Mouse (Mus musculus): ENCODE measurements around the gene S100a8.

S100a8 gene

DNA sequence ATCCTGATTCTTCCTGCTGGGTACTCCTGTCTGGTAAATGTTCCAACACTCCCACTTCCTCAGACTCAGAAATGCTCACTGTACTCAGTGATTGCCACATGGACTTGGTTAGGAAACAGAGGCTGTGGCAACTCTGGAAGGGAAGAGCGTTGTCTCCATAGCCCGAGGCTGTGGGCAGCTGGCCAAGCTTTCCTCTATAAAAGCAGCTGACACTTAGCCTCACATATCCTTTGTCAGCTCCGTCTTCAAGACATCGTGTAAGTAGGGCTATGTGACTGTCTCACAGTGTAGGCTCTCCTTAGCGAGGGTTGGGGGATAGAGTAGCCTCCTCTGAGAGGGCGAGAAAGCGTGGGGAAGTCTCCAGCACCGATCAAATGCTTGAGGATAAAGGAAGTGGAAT lies at the start of gene S100a8:
Gene S100a8, plus strand, starts transcription at position 133 of the 400 bp plus-strand sequence.
- DNase-seq: peak; percentile 16 to 33

DNA sequence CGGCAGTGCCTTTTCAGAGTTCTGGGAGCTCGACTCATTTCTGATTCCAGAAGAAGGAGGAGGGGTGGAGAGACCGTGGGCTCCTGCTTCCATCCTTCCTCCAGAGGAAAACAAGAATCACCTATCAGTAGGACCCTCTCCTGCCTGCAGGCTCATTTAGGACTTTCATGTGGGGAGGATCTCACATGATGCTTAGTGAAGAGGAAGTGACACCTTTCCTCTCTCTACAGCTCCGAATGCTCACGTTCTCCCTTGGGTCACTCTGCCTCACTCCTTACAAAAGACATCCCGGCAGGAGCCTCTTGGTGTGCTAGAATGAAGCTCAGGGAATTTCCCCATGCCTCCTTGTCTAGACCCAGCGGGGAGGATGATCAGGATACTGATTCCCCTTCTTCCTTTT lies 47.2 kb upstream of the S100a8 start:
- no peak for DNase-seq

DNA sequence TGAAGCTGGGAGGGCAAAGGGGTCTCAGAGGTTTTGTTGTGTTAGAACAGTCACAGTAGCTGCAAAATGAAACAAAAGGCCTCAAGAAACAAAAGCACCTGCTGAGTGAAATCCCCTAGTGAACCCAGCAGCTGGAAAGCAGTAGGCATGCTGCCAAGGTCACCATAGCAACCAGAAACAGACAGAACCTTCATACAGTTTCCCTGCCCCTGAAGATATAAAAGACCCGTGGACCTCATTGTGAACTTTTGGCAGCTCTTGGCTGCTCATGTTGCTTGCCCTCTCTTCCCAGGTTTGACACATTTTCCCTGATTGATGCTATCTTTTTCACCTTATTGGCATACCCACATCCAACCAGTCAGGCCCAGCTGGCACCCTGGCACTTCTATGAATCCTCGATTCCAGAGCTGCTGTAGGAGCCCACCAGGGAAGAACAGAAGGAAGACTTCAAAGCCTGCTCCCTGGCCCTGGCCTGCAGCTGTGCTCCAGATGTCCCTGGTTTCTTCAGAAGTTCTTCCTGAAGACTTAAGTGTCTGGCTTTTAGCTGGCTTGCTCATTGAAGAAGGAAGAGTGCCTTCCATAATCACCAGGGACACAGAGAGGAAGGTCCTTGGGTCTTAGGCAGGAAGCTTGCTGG lies 45.2 kb upstream of the S100a8 start:
- peak; percentile 36 to 52 for DNase-seq

GRCm38 (mm10) chr3:90625496-90625895 lies 43.3 kb upstream of the S100a8 start:
- no peak for DNase-seq

DNA sequence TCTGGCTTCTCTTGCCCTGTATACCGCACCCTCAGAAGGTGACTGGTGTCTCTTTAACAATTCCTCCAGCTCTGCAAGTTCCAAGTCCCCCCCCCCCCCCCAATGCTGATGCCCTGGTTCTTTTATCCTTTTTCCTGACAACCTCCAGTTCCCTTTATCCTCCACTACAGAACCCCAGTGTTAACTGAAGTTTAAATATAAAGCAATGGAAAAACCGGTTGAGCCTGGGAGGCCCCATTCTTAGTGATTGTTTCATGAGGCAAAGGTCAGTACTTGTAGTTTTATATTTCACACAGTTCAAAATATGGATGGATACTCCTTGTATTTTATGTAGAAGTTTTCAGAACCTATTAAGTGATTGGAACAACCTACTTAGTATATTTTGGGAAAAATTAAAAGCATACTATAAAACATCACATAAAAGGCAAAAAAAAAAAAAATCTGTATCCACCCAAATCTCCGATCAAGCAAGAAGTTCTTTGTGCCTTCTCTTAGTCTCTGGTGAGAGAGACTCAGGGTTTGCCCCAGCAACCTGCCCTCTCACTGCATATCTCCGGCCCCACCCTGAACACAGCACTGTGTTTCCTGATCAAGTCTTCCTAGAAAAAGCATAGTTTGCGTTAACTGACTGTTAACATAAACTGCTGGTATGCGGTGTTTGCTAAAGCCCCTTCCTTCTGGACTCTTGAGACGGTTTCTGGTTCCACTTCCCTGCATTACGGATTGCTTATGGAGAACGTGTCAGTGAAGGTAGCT lies 42.3 kb upstream of the S100a8 start:
- DNase-seq: no peak

DNA sequence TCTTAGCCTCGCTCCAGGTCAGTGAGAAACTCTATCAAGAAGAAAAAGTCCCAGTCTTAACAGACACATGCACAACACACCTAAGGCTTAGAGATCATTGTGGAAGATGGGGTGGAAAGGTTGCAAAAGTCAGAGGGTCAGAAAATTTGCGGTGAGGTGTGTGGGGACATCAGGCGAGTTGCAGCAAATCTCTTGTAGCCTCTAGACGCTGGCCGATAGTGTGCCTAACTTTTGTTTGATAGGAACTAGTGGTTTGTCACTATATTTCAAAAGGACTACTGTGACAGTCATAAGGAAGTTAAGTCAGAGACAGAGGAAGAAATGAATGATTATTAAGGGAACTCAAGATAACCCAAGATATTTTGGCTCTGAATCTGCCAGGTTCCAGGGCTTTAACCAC lies 41.4 kb upstream of the S100a8 start:
- DNase-seq: no peak

DNA sequence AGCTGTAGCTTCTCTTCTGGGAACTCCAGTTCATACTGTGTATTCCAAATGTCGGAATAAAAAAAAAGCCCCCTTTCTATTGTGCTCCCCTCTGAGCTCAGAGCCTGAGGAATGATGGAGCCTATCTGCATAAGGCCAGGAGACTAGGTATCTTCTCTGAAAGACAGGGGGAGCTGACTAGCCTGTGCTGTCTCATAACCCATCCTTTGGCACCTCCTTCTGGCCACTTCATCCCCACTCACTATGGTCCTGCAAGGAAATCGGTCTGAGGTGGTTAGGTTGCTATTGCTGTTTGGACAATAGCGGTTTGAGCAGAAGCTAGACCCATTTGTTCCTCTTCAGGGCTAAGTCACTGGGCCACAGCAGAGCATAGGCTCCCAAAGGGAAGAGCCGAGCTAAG lies 41.0 kb upstream of the S100a8 start:
- peak; percentile 28 to 46 for DNase-seq

DNA sequence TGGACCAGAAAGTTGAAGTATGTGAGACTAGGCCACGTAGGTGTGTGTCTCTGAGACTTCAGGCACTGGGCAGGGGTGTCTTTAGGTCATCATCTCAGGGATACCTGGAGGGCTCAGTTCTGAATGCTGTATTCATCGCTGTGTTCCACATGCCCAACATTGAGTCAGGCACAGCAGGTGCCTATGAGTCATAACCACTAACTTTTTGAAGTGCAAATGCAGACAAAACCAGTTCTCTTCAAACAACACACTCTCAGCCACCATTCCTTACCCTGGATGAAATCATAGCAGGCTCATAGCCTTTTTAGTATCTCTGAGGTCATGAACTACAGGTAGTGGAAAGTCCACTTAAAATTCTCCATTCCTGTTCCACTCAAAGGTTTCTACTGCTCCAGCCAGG lies 39.5 kb upstream of the S100a8 start:
- DNase-seq: no peak

- DNase-seq: no peak
Observed at GRCm38 (mm10) chr3:90631984-90632383, 36.8 kb upstream of the S100a8 start.

DNA sequence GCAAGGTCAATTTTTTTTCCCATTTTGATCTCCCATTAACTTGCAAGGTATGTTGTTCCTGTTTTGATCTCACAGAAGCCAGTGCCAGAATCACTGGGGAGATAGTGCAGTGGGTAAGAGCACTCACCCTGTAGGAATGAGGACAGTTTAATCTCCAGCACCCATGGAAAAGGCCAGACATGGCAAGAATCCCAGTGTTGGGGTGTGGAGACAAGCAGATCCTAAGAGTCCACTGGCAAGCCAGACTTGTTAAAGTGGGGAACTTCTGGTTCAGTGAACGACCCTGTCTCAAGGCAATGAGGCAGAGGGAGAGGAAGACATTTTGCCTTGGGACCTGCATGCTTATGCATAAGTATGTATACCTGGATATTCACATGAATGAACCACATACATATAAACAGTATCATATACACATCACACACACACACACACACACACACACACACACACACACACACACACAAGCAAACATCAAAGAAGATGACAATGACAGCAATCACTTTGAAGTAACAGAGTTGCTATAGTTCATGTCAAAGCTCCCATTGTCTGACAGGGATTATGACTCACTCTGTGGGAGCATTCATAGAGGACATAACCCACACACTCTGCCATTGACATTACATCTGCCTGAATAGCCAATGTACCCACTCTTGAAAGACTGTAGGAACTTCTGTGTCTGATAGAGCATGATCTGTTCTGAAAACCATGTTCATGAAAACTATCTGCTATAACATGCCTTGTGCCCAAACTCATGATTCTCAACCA lies 30.1 kb upstream of the S100a8 start:
- DNase-seq: no peak

DNA sequence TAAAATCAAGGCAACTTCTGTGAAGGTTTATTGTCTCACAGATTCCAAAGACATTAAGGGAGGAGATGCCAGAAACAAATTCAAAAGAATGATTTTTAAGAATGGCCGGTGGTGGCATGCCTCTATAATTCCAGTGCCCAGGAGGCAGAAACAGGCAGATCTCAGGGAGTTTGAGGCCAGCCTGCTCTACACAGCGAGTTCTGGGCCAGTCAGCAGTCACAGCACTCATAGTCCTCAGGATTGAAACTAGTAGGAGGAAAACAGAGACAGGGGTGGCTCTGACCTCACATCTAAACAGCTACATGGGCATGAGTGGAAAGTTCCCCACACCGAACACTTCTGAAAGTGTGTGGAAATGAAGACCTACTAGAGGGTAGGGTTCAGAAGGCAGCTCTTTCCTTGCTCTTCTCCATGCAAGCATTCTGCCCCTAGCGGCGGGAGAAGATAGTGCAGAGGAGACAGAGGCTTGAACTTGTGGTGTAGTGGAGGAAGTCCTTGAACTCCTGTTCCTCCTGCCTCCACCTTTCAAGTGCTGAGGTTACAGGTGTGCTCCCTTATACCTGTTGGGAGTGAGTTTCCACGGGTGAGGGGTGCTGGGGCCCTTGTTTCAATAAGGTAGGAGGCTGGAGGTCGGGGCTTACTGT lies 29.1 kb upstream of the S100a8 start:
- DNase-seq: peak; percentile 45 to 50

DNA sequence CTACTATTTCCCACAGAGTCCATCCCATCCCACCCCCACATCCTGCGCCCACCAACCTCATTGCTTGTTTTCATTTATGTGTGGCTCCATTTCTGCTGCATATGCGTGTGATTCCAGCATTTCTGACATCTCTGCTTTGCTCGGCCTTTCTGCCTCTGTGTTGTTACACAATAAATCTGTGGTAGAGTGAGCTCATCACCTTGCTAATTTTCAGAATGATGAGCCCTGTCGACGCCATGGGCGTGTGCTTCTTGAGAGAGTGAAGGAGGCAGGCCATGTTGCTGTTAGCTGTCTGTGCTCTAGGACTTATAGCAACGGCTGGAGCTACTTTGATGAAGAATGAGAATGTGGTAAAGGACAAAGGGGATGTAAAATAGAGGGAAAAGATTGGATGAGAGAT lies 27.8 kb upstream of the S100a8 start:
- DNase-seq: no peak

GRCm38 (mm10) chr3:90644220-90644619 lies 24.6 kb upstream of the S100a8 start:
- DNase-seq: peak; percentile 51 to 56

DNA sequence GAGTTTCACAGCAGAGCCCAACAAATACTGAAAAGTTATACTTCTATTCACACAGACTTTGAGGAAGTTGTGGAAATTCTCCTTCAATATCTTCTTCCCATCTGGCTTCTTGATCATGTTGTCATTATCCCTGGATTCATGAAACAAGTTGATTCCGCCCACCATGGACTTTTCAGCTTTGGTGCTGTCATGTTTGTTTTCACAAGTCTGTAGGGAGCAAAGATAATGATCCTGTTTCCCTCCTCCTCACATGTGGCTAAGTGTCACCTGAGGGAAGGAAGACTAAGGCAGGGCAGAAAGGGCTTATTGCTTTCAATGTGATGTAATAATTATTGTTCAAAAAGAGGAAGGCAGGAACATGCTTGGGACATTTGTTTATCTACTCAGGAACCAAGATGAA lies 21.5 kb upstream of the S100a8 start:
- no peak for DNase-seq

- DNase-seq: no peak
Observed at GRCm38 (mm10) chr3:90648981-90649380, 19.8 kb upstream of the S100a8 start.

- no peak for DNase-seq
Observed at GRCm38 (mm10) chr3:90649832-90650231, 18.9 kb upstream of the S100a8 start.

- peak; percentile 88 to 89 for DNase-seq
Observed at GRCm38 (mm10) chr3:90652878-90653508, 15.8 kb upstream of the S100a8 start.

DNA sequence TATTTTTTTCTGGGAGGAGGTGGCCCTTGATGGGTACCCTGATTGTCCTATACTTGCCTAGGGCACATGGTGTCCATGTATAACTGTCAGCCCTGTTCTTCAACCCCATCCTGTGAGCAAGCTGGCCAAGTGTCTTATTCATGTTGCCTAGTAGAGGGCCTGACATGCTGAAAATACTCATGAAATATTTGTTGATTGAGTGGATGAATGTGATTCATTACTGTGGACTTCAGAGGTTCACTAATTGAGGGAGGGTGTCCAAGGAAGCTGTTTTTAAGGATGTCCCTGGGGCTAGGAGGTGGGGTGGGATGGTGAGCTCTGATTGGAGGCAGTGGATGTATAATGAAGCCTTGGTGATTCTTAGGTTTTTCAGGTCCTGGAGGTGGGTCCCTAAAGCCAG lies 15.1 kb upstream of the S100a8 start, which contains the start of gene S100a7a:
Gene S100a7a, plus strand, starts transcription at position 301 of the 400 bp plus-strand sequence.
- no peak for DNase-seq

DNA sequence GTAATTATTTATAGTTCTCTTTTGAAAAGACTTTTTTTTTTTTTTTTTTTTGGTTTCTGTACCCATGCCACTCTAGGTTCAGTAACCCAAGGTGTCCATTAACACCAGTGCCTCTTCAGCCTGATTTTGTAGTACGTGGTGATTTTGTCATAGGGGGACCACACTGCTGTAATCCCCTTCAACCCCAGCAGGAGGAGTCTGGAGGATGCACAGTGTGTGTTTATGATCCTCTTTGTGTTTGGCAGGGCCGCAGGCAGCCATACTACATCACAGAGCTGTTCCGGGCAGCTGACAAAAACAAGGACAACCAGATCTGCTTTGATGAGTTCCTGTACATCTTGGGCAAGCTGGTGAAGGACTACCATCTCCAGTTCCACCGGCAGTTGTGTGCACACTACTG lies 11.4 kb upstream of the S100a8 start:
- DNase-seq: peak in 1 of 2 experiments; percentile 9

GRCm38 (mm10) chr3:90659364-90660044 lies 9.3 kb upstream of the S100a8 start:
- peak; percentile 3 to 8 for DNase-seq

GRCm38 (mm10) chr3:90664219-90664618 lies 4.6 kb upstream of the S100a8 start:
- DNase-seq: peak; percentile 12 to 23

GRCm38 (mm10) chr3:90678656-90679055 lies 9.9 kb downstream of the S100a8 start:
- DNase-seq: no peak
